Mouse (Mus musculus) urinary bladder, postnatal 10 days (tissue): ENCODE results near the gene Ppm1j.
"Not testable (repeated sequence)": the region's sequence is repeated elsewhere in the genome, so short reads cannot be mapped to it uniquely, and the experiment has no call there.

Experiments
- DNase-seq: peaks from one replicate; pipeline ENCODE4 v3.0.0; 2022; ENCODE audit warnings: low spot score

Ppm1j gene

GRCm38 (mm10) chr3:104780561-104781420, at the start of gene Ppm1j:
Gene Ppm1j, plus strand, starts transcription at chr3:104781056.
- no peak for DNase-seq

GRCm38 (mm10) chr3:104732907-104733306, 47.9 kb upstream of the Ppm1j start:
- DNase-seq, result no peak

- DNase-seq, result no peak
Measured at GRCm38 (mm10) chr3:104734654-104735053, 46.2 kb upstream of the Ppm1j start.

GRCm38 (mm10) chr3:104741954-104742353, 38.9 kb upstream of the Ppm1j start:
- DNase-seq, result no peak

GRCm38 (mm10) chr3:104743161-104743560, 37.7 kb upstream of the Ppm1j start:
- no peak for DNase-seq

GRCm38 (mm10) chr3:104743864-104744263, 37.0 kb upstream of the Ppm1j start:
- no peak for DNase-seq

- not testable (repeated sequence) for DNase-seq
Measured at GRCm38 (mm10) chr3:104752845-104753244, 28.0 kb upstream of the Ppm1j start.

- DNase-seq, result no peak
Measured at GRCm38 (mm10) chr3:104758406-104758805, 22.4 kb upstream of the Ppm1j start.

GRCm38 (mm10) chr3:104758869-104759268, 22.0 kb upstream of the Ppm1j start:
- DNase-seq, result no peak

GRCm38 (mm10) chr3:104762103-104762863, 18.6 kb upstream of the Ppm1j start:
- not testable (repeated sequence) for DNase-seq

GRCm38 (mm10) chr3:104765021-104765420, 15.8 kb upstream of the Ppm1j start:
- no peak for DNase-seq

GRCm38 (mm10) chr3:104767141-104767540, 13.7 kb upstream of the Ppm1j start:
- DNase-seq, result no peak

- no peak for DNase-seq
Measured at GRCm38 (mm10) chr3:104767716-104768115, 13.1 kb upstream of the Ppm1j start.

GRCm38 (mm10) chr3:104769135-104769534, 11.7 kb upstream of the Ppm1j start:
- DNase-seq, result no peak

GRCm38 (mm10) chr3:104770035-104770434, 10.8 kb upstream of the Ppm1j start:
- no peak for DNase-seq

- no peak for DNase-seq
Measured at GRCm38 (mm10) chr3:104770918-104771317, 9.9 kb upstream of the Ppm1j start.

- no peak for DNase-seq
Measured at GRCm38 (mm10) chr3:104771460-104771859, 9.4 kb upstream of the Ppm1j start.

- DNase-seq, result no peak
Measured at GRCm38 (mm10) chr3:104773301-104773700, 7.6 kb upstream of the Ppm1j start.

GRCm38 (mm10) chr3:104777342-104777741, 3.5 kb upstream of the Ppm1j start:
- DNase-seq, result no peak

GRCm38 (mm10) chr3:104779949-104780348, 907 bp upstream of the Ppm1j start:
- DNase-seq, result no peak

GRCm38 (mm10) chr3:104781471-104781903, 631 bp downstream of the Ppm1j start, which contains the start of gene Fam19a3:
Gene Fam19a3, minus strand, starts transcription at chr3:104781840.
- DNase-seq, result no peak

- no peak for DNase-seq
Measured at GRCm38 (mm10) chr3:104782061-104782681, 1.3 kb downstream of the Ppm1j start.
